23 mouse cellular contexts compared by ENCODE assay signal in genomic region chr6:67009888-67010287, GRCm38 (mm10).
"Had no signal": no experiment of that assay in that cellular context is flagged by ENCODE, and none has a peak within 500 bp of the region (broad histone marks: within the 10 kb centered on the region; RNA-seq: fewer than 3 reads in every experiment).

No protein-coding gene starts in this region.

- H3K4me1 ChIP-seq: heart, embryonic 15.5 days; hindbrain, embryonic 15.5 days had no signal

- H3K9me3 ChIP-seq: heart, embryonic 13.5 days; heart, embryonic 15.5 days; hindbrain, embryonic 13.5 days; hindbrain, embryonic 15.5 days; kidney, embryonic 15.5 days; limb, embryonic 13.5 days; limb, embryonic 15.5 days had no signal

- H3K4me3 ChIP-seq: heart, adult 2 months; heart, embryonic 13.5 days; heart, embryonic 15.5 days; hindbrain, embryonic 13.5 days; hindbrain, embryonic 15.5 days; kidney, embryonic 15.5 days; limb, embryonic 13.5 days; limb, embryonic 15.5 days had no signal

- H3K4me2 ChIP-seq: heart, embryonic 11.5 days; heart, embryonic 13.5 days; heart, embryonic 15.5 days; hindbrain, embryonic 13.5 days; hindbrain, embryonic 15.5 days; kidney, embryonic 15.5 days; limb, embryonic 13.5 days; limb, embryonic 15.5 days had no signal

- DNase-seq: gastrocnemius, postnatal 14 days; gastrocnemius, postnatal 36 days; heart, adult 2 months; heart, postnatal 14 days; heart, postnatal 36 days; kidney, adult 11 months; kidney, adult 2 months; kidney, adult 9 months; kidney, postnatal 14 days; kidney, postnatal 36 days; layer of hippocampus, adult 9-11 months; layer of hippocampus, postnatal 36 days; left cerebral cortex, postnatal 4 days had no signal

- ATAC-seq: intestine, embryonic 16.5 days had no signal

- H3K27me3 ChIP-seq: heart, embryonic 13.5 days; heart, embryonic 15.5 days; hindbrain, embryonic 13.5 days; hindbrain, embryonic 15.5 days; kidney, embryonic 15.5 days; limb, embryonic 13.5 days; limb, embryonic 15.5 days had no signal

- H3K9ac ChIP-seq: heart, embryonic 13.5 days; heart, embryonic 15.5 days; hindbrain, embryonic 13.5 days; hindbrain, embryonic 15.5 days; kidney, embryonic 15.5 days; limb, embryonic 13.5 days; limb, embryonic 15.5 days had no signal

- H3K27ac ChIP-seq: heart, adult 2 months; heart, embryonic 13.5 days; heart, embryonic 15.5 days; kidney, postnatal 0 days; limb, embryonic 13.5 days; limb, embryonic 15.5 days had no signal

- H3K36me3 ChIP-seq: heart, embryonic 13.5 days; heart, embryonic 15.5 days; hindbrain, embryonic 13.5 days; hindbrain, embryonic 15.5 days; kidney, embryonic 15.5 days; limb, embryonic 13.5 days; limb, embryonic 15.5 days had no signal
